Mouse (Mus musculus) 416B (cell line): Measurements from ENCODE around the gene Unkl.

Experiments used
- DNase-seq: peaks from one replicate; pipeline ENCODE4 v3.0.0; 2011; ENCODE audit warnings: low read depth

The Unkl gene

DNA sequence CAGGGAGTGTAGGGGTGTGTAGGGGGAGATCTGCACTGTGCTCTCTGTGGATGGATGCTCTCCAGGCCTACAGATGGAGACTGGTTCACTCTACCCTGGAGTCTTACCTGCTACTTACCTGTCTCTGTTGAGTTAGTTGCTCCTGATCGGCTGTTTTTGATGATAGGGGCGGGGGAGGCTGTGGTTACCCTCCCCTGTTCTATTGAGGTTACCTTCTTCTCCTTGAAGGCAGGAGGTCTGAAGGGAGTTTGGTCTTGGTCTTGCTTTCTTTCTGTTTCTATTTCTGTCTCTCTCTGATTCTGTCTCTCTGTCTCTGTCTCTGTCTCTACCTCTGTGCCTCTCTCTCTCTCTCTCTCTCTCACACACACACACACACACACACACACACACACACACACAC is 66.9 kb downstream of the Unkl start:
- DNase-seq, result no peak

GRCm38 (mm10) chr17:25256140-25256754 is 68.0 kb downstream of the Unkl start, which contains the start of gene Baiap3:
TSS of gene Baiap3 (minus strand) at chr17:25256364.
- DNase-seq, result no peak

- DNase-seq, result peak; percentile 67
These were observed 69.6 kb downstream of the Unkl start for GRCm38 (mm10) chr17:25257804-25258261.

- peak; percentile 37 for DNase-seq
These were observed 76.3 kb downstream of the Unkl start for GRCm38 (mm10) chr17:25264453-25264852.

GRCm38 (mm10) chr17:25270795-25271335 is 82.7 kb downstream of the Unkl start:
- peak; percentile 38 for DNase-seq

- DNase-seq, result peak; percentile 56
These were observed 84.1 kb downstream of the Unkl start for GRCm38 (mm10) chr17:25272326-25272725.

DNA sequence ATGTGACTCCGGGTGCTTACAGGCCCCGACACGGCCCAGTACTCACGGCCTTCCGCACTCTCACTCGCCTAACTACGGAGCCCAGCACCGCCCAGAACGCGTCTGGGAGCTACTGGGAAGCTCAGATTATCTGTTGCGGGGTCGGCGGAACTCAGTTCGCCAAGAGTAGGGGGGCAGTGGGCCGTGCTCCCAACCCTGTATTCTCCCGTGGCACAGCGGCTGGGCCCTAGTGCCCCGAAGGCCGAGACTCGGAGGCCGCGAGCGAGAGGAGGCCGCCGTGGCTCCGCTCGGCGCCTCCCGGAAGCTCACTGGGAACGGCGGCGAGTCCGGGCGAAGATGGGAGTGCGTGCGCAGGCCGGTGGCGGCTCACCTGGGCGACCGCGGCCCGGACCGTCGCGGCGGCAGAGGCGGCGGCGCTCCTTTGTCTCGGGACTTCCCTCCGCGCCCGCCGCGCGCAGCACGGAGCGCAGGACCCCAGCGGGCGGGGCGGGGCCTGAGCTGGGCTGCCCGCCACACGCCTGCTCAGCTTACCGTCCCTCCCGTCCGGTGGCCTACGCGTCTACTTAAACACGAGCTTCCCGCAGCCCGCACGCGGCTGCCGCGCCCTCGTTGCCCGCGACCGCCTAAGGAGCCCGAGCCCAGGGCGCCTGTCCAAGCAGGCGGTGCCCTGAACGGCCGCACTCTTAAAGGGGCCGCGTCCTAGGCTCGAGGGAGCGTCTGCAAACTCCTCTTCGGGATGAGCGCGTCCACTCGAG is 84.9 kb downstream of the Unkl start:
- DNase-seq, result peak; percentile 97

- DNase-seq, result peak; percentile 99
These were observed 85.7 kb downstream of the Unkl start for GRCm38 (mm10) chr17:25273706-25274501.

DNA sequence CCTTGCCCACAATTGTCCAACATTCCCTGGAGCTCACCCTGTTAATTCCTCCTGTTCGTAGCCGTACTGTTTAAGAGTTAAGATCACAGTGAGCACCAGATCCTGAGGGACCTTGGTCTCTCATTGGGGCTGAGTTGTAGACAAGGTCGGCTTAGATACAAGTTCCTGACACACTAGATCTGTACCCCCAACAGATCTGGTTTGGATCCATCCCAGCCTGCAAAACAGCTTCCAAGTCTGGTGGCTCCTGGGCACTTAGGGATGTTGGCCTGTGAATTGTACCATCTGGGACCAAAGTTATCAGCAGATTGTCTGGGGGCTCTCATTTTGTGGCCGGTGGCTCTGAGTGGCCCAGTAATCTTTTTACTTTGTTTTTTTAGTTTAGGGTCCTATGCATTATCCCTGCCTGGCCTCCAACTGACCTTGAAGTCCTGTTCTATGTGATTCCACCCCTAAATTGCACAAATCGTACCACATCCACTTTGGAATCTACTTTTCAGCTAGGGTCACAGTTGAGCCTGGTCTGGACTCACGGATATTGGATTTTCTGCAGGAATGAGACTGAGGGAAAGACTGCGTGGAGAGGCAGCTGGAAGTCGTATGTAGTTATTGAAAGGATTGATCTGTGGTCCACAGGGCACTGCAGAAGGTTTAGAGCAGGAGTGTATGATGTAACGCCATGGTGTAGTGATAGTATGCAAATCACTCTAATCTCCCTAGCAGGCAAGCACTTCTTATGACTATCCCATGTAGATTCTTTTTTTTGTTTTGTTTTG is 86.6 kb downstream of the Unkl start, which contains the start of gene Ube2i:
Gene Ube2i (minus strand): TSS at position 52 of the 776 bp plus-strand sequence.
- no peak for DNase-seq

DNA sequence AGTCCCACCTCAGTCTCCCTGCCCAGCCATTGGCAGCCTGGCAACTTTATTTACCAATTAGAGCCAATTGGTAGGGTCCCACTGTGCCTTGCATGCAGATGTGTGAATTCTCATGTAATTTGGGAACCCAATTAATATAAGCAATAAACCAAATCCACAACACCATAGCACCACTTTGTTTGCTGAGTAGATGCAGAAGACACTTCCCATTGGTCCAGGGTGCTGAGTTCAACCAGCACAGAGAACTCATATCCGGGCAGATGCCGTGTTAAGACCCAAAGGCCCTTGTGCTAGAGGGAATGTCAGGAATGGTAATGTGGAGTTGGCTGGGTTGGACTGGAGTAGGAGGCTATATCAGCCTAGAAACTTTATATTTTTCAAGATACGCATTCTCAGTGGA is 87.6 kb downstream of the Unkl start:
- DNase-seq, result no peak

DNA sequence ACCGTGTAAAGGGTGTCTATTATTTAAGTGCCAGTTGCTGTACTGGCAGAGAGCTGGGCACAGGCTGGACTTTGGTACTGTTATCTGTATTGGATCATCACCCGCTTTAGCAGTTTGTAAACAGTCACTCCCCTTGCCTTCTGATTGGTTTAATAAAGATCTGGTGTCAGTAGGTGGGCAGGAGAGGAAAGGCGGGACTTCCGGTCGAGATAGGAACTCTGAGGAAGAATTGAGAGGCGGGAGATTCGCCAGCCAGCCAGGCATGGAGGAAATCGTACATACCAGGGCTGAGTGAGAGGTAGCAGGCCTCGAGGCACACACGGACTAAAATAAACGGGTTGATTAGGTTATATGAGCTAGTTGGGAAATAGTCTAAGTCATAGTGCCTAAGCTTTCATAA is 93.9 kb downstream of the Unkl start:
- DNase-seq, result peak; percentile 96
